Mouse (Mus musculus): ENCODE results near the gene Zkscan5. TPM values are rescaled to one million over a fixed set of nuclear protein-coding genes. Genes with fewer than 3 reads are reported as not detected.
"Not testable (repeated sequence)": the region's sequence is repeated elsewhere in the genome, so short reads cannot be mapped to it uniquely, and the experiment has no call there.

Gene Zkscan5
- polyA plus RNA-seq, 1 experiment from 2014 or later: 10.4 TPM

DNA sequence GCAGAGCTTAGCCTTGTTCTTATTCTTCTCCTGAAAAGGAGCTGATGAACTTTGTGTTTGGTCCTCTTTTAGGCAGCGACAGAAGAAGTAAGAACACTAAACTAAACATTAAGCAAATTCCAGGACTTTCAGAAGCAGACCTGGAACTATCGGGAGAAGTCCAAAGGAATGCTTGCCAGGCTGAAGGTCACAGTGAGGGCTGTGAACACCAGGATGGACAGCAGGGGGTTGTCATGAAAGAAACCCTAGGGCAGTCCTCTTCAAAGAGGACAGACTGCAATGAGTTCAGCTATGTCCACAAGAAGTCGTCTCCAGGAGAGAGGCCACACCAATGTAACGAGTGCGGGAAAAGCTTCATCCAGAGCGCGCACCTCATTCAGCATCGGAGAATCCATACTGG is 15.6 kb downstream of the Zkscan5 start:
- WGBS: 93% methylated on average over 8 of the region's 8 CpGs
- Histone ChIP-seq H3K9me3 (replicated peaks; ENCODE audit: low read length) (no peaks in the 10 kb centered on the region), H3K27ac (no peak overlapping the region), H3K9ac (ENCODE audit: low read depth, low read length) (no peak overlapping the region), H3K4me1 (replicated peaks; ENCODE audit: insufficient read depth, low read length) (no peaks in the 10 kb centered on the region), H3K4me3 (replicated peaks; ENCODE audit: low read depth, low read length) (no peak overlapping the region), H3K36me3 (ENCODE audit: insufficient read depth, low read length) (peaks cover 25% of the 10 kb centered on the region), H3K27me3 (ENCODE audit: insufficient read depth, low read length) (no peaks in the 10 kb centered on the region), H3K4me2 (ENCODE audit: low read length) (no peak overlapping the region)
- no peak for ATAC-seq (replicated peaks; ENCODE audit: low FRiP score, low read depth)
- no peak for TF ChIP-seq CTCF (IDR thresholded peaks at IDR 0.05; ENCODE audit: low read depth)
- no peak for DNase-seq (ENCODE audit: low spot score)

DNA sequence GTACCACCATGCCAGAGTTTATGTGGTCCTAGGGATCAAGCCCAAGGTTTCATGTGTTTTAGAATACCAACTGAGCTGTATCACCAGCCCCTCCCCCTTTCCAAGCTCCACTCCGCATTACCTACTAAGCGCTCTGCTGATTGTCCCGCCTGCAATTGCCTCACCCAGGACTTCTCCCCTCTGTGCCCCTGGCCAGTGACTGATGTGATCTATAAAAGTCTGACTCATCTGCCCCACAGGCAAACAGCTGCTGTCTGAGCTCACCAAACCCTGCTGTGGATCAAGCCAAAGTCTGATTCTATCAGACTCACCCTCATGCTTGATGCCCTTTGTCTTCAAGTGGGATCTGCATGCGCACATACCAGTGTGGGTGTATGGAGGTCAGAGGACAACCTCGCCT is 18.5 kb downstream of the Zkscan5 start:
- peaks cover 25% of the 10 kb centered on the region for H3K36me3 ChIP-seq (ENCODE audit: insufficient read depth, low read length)
- no peaks in the 10 kb centered on the region for H3K27me3 ChIP-seq (ENCODE audit: insufficient read depth, low read length)
- H3K4me1 ChIP-seq (replicated peaks; ENCODE audit: insufficient read depth, low read length): no peaks in the 10 kb centered on the region
- no peak for DNase-seq (ENCODE audit: low spot score)
- no peak overlapping the region for H3K9ac ChIP-seq (ENCODE audit: low read depth, low read length)
- H3K4me3 ChIP-seq (replicated peaks; ENCODE audit: low read depth, low read length): no peak overlapping the region
- H3K9me3 ChIP-seq (replicated peaks; ENCODE audit: low read length): no peaks in the 10 kb centered on the region
- no peak overlapping the region for H3K27ac ChIP-seq
- no peak for TF ChIP-seq CTCF (IDR thresholded peaks at IDR 0.05; ENCODE audit: low read depth)
- 0 out of 2 replicates have a peak, but pooled peaks have one; percentile 33 for ATAC-seq (replicated peaks; ENCODE audit: low FRiP score, low read depth)
- WGBS: 88% methylated on average over 5 of the region's 5 CpGs
- no peak overlapping the region for H3K4me2 ChIP-seq (ENCODE audit: low read length)

- Histone ChIP-seq H3K9ac (ENCODE audit: low read depth, low read length) (no peak overlapping the region), H3K4me3 (replicated peaks; ENCODE audit: low read depth, low read length) (no peak overlapping the region), H3K4me1 (replicated peaks; ENCODE audit: insufficient read depth, low read length) (no peaks in the 10 kb centered on the region), H3K4me2 (ENCODE audit: low read length) (no peak overlapping the region), H3K27ac (no peak overlapping the region), H3K36me3 (ENCODE audit: insufficient read depth, low read length) (peaks cover 21% of the 10 kb centered on the region), H3K27me3 (ENCODE audit: insufficient read depth, low read length) (no peaks in the 10 kb centered on the region), H3K9me3 (replicated peaks; ENCODE audit: low read length) (no peaks in the 10 kb centered on the region)
- ATAC-seq (replicated peaks; ENCODE audit: low FRiP score, low read depth) (no peak), DNase-seq (ENCODE audit: low spot score) (no peak)
- WGBS: 86% methylated on average over 12 of the region's 12 CpGs
- no peak for TF ChIP-seq CTCF (IDR thresholded peaks at IDR 0.05; ENCODE audit: low read depth)
Measured at GRCm38 (mm10) chr5:145223395-145223794, 19.0 kb downstream of the Zkscan5 start.

DNA sequence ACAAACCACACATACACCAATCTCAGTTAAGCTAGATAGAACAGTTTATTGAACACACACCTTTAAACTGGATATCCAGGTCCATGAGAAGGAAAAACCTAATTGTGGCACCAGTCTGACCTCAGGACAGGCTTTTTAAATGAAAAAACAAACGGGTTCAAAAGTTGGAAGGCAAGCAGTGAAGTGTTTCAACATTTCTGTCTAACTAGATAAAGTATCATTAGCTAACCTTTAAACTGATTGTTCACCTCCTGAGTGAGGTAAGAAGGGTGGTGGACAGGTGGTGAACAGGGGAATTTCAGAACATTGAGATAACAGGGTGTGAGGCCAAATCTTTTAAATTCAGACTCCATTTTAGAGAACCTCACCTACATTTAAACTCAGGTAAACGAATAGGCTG is 22.1 kb downstream of the Zkscan5 start:
- 63% methylated on average over 2 of the region's 2 CpGs for WGBS
- DNase-seq (ENCODE audit: low spot score): no peak
- peaks cover 5% of the 10 kb centered on the region; the same call in 1 of the 2 replicates for H3K36me3 ChIP-seq (ENCODE audit: insufficient read depth, low read length)
- H3K4me2 ChIP-seq (ENCODE audit: low read length): no peak overlapping the region
- H3K27me3 ChIP-seq (ENCODE audit: insufficient read depth, low read length): no peaks in the 10 kb centered on the region
- no peak overlapping the region for H3K4me3 ChIP-seq (replicated peaks; ENCODE audit: low read depth, low read length)
- ATAC-seq (replicated peaks; ENCODE audit: low FRiP score, low read depth): no peak
- H3K27ac ChIP-seq: no peak overlapping the region
- H3K4me1 ChIP-seq (replicated peaks; ENCODE audit: insufficient read depth, low read length): no peaks in the 10 kb centered on the region
- TF ChIP-seq CTCF (IDR thresholded peaks at IDR 0.05; ENCODE audit: low read depth): no peak
- no peaks in the 10 kb centered on the region for H3K9me3 ChIP-seq (replicated peaks; ENCODE audit: low read length)
- H3K9ac ChIP-seq (ENCODE audit: low read depth, low read length): no peak overlapping the region

- not testable (repeated sequence) for H3K9ac ChIP-seq (ENCODE audit: low read depth, low read length); DNase-seq (ENCODE audit: low spot score); H3K27me3 ChIP-seq (ENCODE audit: insufficient read depth, low read length); H3K4me3 ChIP-seq (replicated peaks; ENCODE audit: low read depth, low read length); H3K4me1 ChIP-seq (replicated peaks; ENCODE audit: insufficient read depth, low read length); ATAC-seq (replicated peaks; ENCODE audit: low FRiP score, low read depth); H3K36me3 ChIP-seq (ENCODE audit: insufficient read depth, low read length); H3K4me2 ChIP-seq (ENCODE audit: low read length); H3K9me3 ChIP-seq (replicated peaks; ENCODE audit: low read length); H3K27ac ChIP-seq
- 80% methylated on average over 6 of the region's 6 CpGs for WGBS
Measured at GRCm38 (mm10) chr5:145229283-145229682, 24.9 kb downstream of the Zkscan5 start.

DNA sequence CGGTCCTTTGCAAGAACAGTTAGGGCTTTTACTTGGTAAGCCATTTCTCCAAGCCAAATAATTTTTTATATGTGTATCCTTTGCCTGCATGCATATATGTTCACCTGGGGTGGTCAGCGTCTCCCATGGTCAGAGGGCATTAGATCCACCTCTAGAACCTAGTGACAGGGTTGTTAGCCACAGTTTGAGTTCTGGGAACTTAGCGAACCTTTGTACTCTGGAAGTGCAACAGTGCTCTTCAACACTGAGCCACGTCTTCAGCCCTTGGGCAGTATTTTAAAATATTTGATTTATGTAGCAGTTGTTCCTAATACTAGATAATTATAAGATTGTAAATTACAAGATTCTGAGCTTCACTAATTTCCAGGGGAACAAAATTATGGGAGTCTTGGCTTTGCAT is 26.3 kb downstream of the Zkscan5 start:
- Histone ChIP-seq H3K4me2 (ENCODE audit: low read length) (peak overlapping the region; percentile 77), H3K9ac (ENCODE audit: low read depth, low read length) (peak overlapping the region; percentile 96; the same call in 1 of the 2 replicates), H3K36me3 (ENCODE audit: insufficient read depth, low read length) (peaks cover 17% of the 10 kb centered on the region), H3K9me3 (replicated peaks; ENCODE audit: low read length) (no peaks in the 10 kb centered on the region), H3K4me3 (replicated peaks; ENCODE audit: low read depth, low read length) (peak overlapping the region; percentile 98; the same call in 1 of the 2 replicates), H3K4me1 (replicated peaks; ENCODE audit: insufficient read depth, low read length) (no peaks in the 10 kb centered on the region; the same call in 1 of the 2 replicates), H3K27ac (peak overlapping the region; percentile 96), H3K27me3 (ENCODE audit: insufficient read depth, low read length) (no peaks in the 10 kb centered on the region)
- ATAC-seq (replicated peaks; ENCODE audit: low FRiP score, low read depth) (no peak), DNase-seq (ENCODE audit: low spot score) (peak; percentile 8)
- TF ChIP-seq CTCF (IDR thresholded peaks at IDR 0.05; ENCODE audit: low read depth): no peak
- WGBS: 77% methylated on average over 4 of the region's 4 CpGs

- Histone ChIP-seq H3K36me3 (ENCODE audit: insufficient read depth, low read length) (peaks cover 21% of the 10 kb centered on the region), H3K9me3 (replicated peaks; ENCODE audit: low read length) (no peaks in the 10 kb centered on the region), H3K4me3 (replicated peaks; ENCODE audit: low read depth, low read length) (peak within 1 kb of the TSS; percentile 98), H3K9ac (ENCODE audit: low read depth, low read length) (peak within 1 kb of the TSS; percentile 96), H3K27me3 (ENCODE audit: insufficient read depth, low read length) (no peaks in the 10 kb centered on the region), H3K4me1 (replicated peaks; ENCODE audit: insufficient read depth, low read length) (no peaks in the 10 kb centered on the region; the same call in 1 of the 2 replicates), H3K4me2 (ENCODE audit: low read length) (peak within 1 kb of the TSS; percentile 77), H3K27ac (peak within 1 kb of the TSS; percentile 96)
- TF ChIP-seq CTCF (IDR thresholded peaks at IDR 0.05; ENCODE audit: low read depth): no peak
- ATAC-seq (replicated peaks; ENCODE audit: low FRiP score, low read depth): peak; percentile 97
- DNase-seq (ENCODE audit: low spot score): peak; percentile 96
- under 1% methylated on average over 42 of the region's 42 CpGs for WGBS
Measured at GRCm38 (mm10) chr5:145231367-145231871, 27.1 kb downstream of the Zkscan5 start, which contains the start of gene Zfp655. Zfp655 (plus strand) TSS chr5:145231715.
